Mouse (Mus musculus) small intestine, adult 10 weeks (tissue): ENCODE data around the gene Arrdc3. TPM values are rescaled to one million over a fixed set of nuclear protein-coding genes. Genes with fewer than 3 reads are reported as not detected.

Source experiments
- polyA plus RNA-seq: library from polyadenylated mRNA; stranded (reverse); fragments of 350-450 nt; fragmentation: Illumina TruSeq; extraction: RNeasy Lipid Tissue Mini Kit (QIAGEN cat#74804); gene quantifications from one replicate; pipeline ENCODE4 v1.2.3, GENCODE M21; 2014; ENCODE audit warnings: low replicate concordance

Gene Arrdc3
- 57.3 TPM for polyA plus RNA-seq

GRCm38 (mm10) chr13:80883190-80883589 lies at the start of gene Arrdc3:
Gene Arrdc3, plus strand, starts transcription at chr13:80883384.

